Mouse (Mus musculus) left cerebral cortex, adult 8-10 months (tissue): Measurements from ENCODE around the gene Igfbp4. TPM values are rescaled to one million over a fixed set of nuclear protein-coding genes. Genes with fewer than 3 reads are reported as not detected.
A peak's percentile ranks its signal among the peaks of the same experiment; 100 is the strongest.

Experiments
- DNase-seq, 2 experiments: peaks; one replicate each; pipeline ENCODE4 v3.0.0; 2022; ENCODE audit warnings: low spot score in 2 of 2
- total RNA-seq, 4 experiments: library from RNA; stranded (reverse); gene quantifications; 2 replicates each; pipeline ENCODE4 v1.2.4; 2022

The Igfbp4 gene
- total RNA-seq = 10 to 100 TPM; 66.1 to 77.1 (median 71.3) TPM

DNA sequence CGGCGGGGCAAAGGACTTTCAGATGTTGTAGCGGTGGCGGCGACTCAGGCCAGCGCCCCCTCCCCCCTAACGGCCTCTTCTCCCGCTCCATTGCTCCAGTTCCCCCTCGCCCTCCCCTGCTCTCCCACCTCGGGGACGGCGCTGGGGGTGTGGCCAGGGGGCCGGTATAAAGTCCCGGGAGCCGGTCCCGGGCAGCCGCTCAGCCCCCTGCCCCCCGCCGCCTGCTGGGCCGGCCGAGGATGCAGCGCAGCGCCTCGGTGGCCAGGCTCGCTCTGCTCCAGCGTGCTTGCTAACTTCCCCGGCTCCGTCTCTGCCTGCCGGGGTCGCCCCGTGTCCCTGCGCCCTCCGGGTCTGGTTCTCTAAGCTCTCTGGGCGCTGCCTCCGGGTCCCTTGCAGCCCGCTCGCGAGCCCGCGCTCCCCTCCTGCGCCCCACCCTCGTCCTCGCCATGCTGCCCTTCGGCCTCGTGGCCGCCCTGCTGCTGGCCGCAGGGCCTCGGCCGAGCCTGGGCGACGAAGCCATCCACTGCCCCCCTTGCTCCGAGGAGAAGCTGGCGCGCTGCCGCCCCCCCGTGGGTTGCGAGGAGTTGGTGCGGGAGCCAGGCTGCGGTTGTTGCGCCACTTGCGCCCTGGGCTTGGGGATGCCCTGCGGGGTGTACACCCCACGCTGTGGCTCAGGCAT lies at the start of gene Igfbp4:
TSS of gene Igfbp4 (plus strand) at position 194 of the 679 bp plus-strand sequence.
- no peak for DNase-seq

GRCm38 (mm10) chr11:98995987-98996386 lies 45.1 kb upstream of the Igfbp4 start:
- DNase-seq = no peak

DNA sequence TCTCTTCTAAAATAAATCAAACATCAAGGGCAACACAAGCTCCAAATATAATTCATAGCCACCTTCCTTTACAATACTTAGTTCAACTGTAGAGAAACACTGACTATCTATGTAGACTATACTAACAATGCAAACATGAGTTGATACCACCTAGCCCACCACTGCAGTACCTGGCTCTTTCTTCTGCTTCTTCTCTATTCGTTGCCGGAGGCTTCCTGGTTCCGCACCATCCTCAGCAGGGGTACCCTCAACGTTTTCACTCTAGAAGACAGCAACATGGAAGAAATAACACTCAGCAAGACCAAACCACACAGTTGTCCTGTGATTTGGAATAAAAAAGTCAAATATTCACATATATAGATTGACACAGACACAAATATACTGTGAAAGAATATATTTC lies 43.4 kb upstream of the Igfbp4 start:
- no peak for DNase-seq

- DNase-seq = no peak
These were observed 42.3 kb upstream of the Igfbp4 start for GRCm38 (mm10) chr11:98998776-98999175.

- DNase-seq = no peak
These were observed 41.8 kb upstream of the Igfbp4 start for GRCm38 (mm10) chr11:98999243-98999642.

GRCm38 (mm10) chr11:99006788-99007187 lies 34.3 kb upstream of the Igfbp4 start:
- DNase-seq = no peak

DNA sequence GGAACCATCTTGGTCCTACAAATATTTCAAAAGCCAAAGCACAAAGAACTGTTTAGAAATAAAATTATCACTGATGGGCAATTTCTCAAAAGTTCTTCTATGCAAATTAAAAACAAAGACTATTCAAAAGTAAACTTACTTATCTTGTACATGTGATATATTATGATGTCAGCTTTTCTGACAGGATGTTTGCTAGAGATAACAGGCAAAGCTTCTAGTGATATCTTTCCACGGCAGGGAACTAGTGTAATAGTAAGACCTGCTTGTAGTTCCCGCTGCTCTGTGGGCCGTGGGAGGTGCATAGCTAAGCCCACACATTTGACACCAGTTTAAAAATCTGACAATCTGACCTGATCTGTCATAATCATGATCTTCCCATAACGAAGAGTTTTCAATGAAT lies 30.9 kb upstream of the Igfbp4 start:
- DNase-seq = no peak

GRCm38 (mm10) chr11:99010706-99011105 lies 30.3 kb upstream of the Igfbp4 start:
- DNase-seq = no peak

GRCm38 (mm10) chr11:99013856-99014255 lies 27.2 kb upstream of the Igfbp4 start:
- DNase-seq = no peak

GRCm38 (mm10) chr11:99019844-99020243 lies 21.2 kb upstream of the Igfbp4 start:
- DNase-seq = no peak

- no peak for DNase-seq
These were observed 18.6 kb upstream of the Igfbp4 start for GRCm38 (mm10) chr11:99022384-99022933.

DNA sequence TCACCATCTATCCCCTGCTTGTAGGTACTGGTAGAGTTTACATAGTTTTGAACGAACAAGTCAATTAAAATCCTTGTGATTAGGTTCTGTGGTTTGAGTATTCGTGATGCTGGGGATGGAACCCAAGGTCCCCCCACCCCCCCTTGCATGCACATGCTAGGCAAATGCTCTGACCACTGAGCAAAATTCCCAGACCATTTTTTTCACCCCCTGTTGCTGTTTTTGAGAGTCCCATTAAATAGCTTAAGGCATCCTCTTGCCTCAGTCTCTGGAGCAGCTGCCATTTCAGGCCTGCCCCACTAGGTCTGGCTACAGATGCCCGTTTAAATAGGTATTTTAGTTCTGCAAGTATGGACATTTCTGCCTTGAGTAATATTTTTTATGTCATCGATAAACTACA lies 17.9 kb upstream of the Igfbp4 start:
- DNase-seq = no peak

GRCm38 (mm10) chr11:99023500-99024467 lies 17.3 kb upstream of the Igfbp4 start, which contains the start of gene Top2a:
TSS of gene Top2a (minus strand) at chr11:99024189.
- DNase-seq = peak; percentile 89 to 99

DNA sequence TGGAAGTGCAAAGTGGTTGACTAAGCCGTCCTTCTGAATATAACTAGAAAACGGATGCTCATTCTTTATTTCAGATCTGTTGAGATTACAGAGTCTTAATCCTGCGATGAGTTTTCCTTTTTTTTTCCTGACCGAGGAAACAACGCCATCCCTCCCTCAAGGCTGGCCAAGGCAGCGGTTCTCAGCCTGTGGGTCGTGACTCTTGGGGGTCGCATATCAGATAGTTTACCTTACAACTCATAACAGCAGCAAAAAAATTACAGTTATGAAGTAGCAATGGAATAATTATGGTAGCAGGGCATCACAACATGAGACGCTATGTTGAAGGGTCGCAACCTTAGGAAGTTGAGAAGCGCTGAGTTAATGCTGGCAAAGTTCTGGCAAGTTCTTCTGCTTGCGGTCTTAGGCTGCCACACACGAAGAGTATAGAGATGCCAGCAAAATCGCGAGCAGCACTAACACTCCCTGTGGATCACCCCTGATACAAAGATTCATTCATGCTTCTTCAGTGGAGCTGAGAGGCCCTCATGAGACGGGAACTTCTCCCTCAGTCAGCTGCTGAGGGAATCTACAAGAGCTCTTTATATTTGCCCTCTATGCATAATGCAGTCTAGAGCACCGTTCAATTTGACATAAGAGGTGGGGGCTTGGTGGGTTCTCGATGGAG lies 16.4 kb upstream of the Igfbp4 start:
- no peak for DNase-seq

GRCm38 (mm10) chr11:99025878-99026277 lies 15.2 kb upstream of the Igfbp4 start:
- no peak for DNase-seq

DNA sequence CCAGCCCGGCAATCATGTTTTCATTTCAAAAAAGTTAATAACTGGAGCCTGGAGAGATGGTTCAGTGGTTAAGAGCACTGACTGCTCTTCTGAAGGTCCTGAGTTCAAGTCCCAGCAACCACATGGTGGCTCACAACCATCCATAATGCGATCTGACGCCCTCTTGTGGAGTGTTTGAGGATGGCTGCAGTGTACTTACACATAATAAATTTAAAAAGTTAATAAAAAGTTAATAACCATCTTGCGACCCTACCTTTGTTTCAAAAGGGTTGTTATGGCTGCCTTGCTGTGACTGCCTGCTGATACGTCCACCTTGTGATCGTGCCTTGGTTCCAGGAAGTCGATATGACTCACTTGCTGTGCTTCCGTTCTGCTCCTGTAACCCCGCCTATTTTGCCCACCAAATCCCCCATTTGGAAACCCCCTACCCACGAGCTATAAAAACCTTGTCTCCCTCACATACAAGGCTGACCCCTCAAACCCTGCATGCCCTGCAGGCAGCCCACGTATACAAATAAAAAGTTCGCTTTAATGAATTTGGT lies 14.1 kb upstream of the Igfbp4 start:
- no peak for DNase-seq

- DNase-seq = no peak
These were observed 5.7 kb upstream of the Igfbp4 start for GRCm38 (mm10) chr11:99035350-99035749.

DNA sequence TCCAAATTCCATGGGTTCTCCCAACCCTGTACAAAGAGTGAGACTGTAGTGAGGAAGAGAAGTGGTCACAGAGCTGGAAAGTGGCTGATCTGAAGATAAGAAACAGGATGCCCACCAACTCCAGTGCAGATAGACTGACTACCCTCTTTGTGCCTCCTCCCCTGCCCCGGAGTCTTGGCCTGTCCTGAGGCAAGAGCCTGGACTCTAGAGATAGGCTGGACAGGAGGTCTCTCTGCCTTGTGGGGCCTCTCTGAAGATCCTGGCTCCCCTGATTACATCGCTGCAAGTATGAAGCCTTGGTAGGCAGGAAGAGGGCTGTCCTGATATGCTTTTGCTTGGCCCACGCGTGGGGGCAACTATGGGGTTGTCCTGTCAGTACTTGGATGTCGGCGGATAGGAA lies 4.8 kb upstream of the Igfbp4 start:
- no peak for DNase-seq

- DNase-seq = peak in 1 of 2 experiments; percentile 66
These were observed 1.3 kb upstream of the Igfbp4 start for GRCm38 (mm10) chr11:99039782-99040181.

DNA sequence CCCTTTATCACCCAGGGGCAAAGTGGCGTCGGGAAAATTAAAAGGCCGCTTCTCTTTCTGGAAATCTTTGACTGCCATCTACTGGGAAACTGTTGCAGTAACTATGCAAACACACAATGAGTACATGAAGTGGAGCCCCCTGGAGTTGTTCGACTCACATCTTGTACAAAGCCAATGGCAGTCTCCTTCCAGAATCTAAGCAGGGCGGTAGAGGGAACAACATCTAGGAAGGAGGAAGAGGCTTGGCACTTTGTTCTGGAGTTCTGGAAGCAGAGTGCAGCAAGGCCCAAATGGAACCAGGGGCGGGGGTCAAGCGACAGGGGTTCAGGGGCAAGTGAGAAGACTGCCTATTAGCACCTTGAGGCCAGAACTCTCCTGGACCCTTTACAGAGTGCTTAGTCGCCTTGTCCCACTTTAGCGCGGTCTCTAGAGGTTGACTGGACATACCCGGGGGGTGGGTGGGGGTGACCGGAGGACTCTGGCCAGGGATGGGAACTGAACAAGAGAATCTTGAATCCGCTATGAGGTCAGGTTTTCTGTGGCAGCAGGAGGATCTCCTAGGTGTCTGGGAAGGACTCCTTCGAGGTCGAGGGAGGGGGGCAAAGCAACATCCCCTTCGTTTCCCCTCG lies 584 bp upstream of the Igfbp4 start:
- no peak for DNase-seq
